Mouse (Mus musculus) common myeloid progenitor, adult 5-6 weeks (primary cell): ENCODE data around the gene Gm5431. TPM values are rescaled to one million over a fixed set of nuclear protein-coding genes. Genes with fewer than 3 reads are reported as not detected.

ENCODE experiments used
- ATAC-seq: replicated peaks from 2 replicates; pipeline ENCODE4 v1.8.0; 2016; ENCODE audit warnings: low read depth, mild to moderate bottlenecking, moderate TSS enrichment, inconsistent platforms; ENCODE audit not compliant: poor library complexity, severe bottlenecking
- total RNA-seq: library from RNA; stranded (forward); fragments of 200-1000, 187-1606 nt; gene quantifications from 2 replicates; pipeline ENCODE4 v1.2.3, GENCODE M21; 2017

Gm5431 gene
- total RNA-seq, 1 experiment from 2014 or later: 0.59 TPM

GRCm38 (mm10) chr11:48871817-48872541 is 30.0 kb downstream of the Gm5431 start:
- peak; percentile 22 for ATAC-seq

- peak; percentile 46 for ATAC-seq
Measured at GRCm38 (mm10) chr11:48871201-48871772, 30.7 kb downstream of the Gm5431 start, which contains the start of gene Irgm1. TSS of gene Irgm1 (minus strand) at chr11:48871683.

- peak; percentile 13; the same call in 1 of the 2 replicates for ATAC-seq
Measured at GRCm38 (mm10) chr11:48870781-48871180, 31.2 kb downstream of the Gm5431 start.

GRCm38 (mm10) chr11:48869380-48870110 is 32.5 kb downstream of the Gm5431 start:
- no peak for ATAC-seq

GRCm38 (mm10) chr11:48866481-48866880 is 35.5 kb downstream of the Gm5431 start:
- no peak for ATAC-seq

GRCm38 (mm10) chr11:48863808-48864207 is 38.2 kb downstream of the Gm5431 start:
- no peak for ATAC-seq

GRCm38 (mm10) chr11:48862784-48863319 is 39.2 kb downstream of the Gm5431 start:
- ATAC-seq: no peak

GRCm38 (mm10) chr11:48859014-48859413 is 43.0 kb downstream of the Gm5431 start:
- ATAC-seq: peak; percentile 28; the same call in 1 of the 2 replicates

GRCm38 (mm10) chr11:48853474-48854180 is 48.4 kb downstream of the Gm5431 start:
- peak; percentile 61 for ATAC-seq

GRCm38 (mm10) chr11:48852624-48853473 is 49.2 kb downstream of the Gm5431 start:
- ATAC-seq: 0 out of 2 replicates have a peak, but pooled peaks have one; percentile 1

GRCm38 (mm10) chr11:48852190-48852589 is 49.8 kb downstream of the Gm5431 start:
- no peak for ATAC-seq

GRCm38 (mm10) chr11:48851270-48851995 is 50.6 kb downstream of the Gm5431 start:
- no peak for ATAC-seq

GRCm38 (mm10) chr11:48850240-48850639 is 51.8 kb downstream of the Gm5431 start:
- no peak for ATAC-seq

- ATAC-seq: no peak
Measured at GRCm38 (mm10) chr11:48846881-48847280, 55.1 kb downstream of the Gm5431 start.

GRCm38 (mm10) chr11:48846362-48846761 is 55.7 kb downstream of the Gm5431 start:
- peak; percentile 38; the same call in 1 of the 2 replicates for ATAC-seq

GRCm38 (mm10) chr11:48845244-48845815 is 56.7 kb downstream of the Gm5431 start:
- ATAC-seq: no peak

GRCm38 (mm10) chr11:48844309-48844708 is 57.7 kb downstream of the Gm5431 start:
- no peak for ATAC-seq

GRCm38 (mm10) chr11:48843202-48843601 is 58.8 kb downstream of the Gm5431 start:
- no peak for ATAC-seq
